Mouse (Mus musculus): ENCODE measurements at regions not wholly inside any gene's neighbourhood (a gene's known extent, or its start where the extent isn't known, plus 50 kb on each side); places are given as distances from the start of the nearest gene placed in this dataset.
A peak's percentile ranks its signal among the peaks of the same experiment; 100 is the strongest.

DNA sequence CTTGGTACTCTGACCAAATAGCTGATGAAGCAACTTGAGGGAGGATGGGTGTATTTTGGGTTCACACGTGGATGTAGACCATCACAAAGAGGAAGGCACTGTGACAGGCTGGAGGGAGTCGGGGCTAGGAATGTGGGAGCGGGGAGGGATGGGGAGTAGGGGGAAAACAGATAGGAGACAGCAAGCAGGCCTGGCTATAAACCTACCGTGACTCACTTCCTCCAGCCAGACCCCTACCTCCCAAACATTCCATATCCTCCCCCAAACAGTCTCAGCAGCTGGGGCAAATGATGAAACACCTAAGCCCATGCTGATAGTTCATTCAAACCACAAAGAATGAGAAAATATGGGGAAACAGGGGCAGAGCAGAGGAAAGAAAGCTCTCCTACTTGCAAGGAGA is 91.1 kb upstream of the Sox4 start:
- 61% methylated on average over 4 of the region's 4 CpGs for WGBS
- ATAC-seq (ENCODE audit: low FRiP score): no peak
- H3K27me3 ChIP-seq (ENCODE audit: insufficient read depth, low read length): no peaks in the 10 kb centered on the region
- H3K9me3 ChIP-seq (ENCODE audit: low read length): no peaks in the 10 kb centered on the region
- H3K4me1 ChIP-seq (ENCODE audit: insufficient read depth, low read length): peaks cover 4% of the 10 kb centered on the region; the same call in 1 of the 2 replicates
- H3K9ac ChIP-seq (replicated peaks; ENCODE audit: low read length, poor library complexity, severe bottlenecking): no peak overlapping the region
- no peak overlapping the region for H3K4me3 ChIP-seq (ENCODE audit: low read depth, low read length)
- no peak for TF ChIP-seq CTCF (IDR thresholded peaks at IDR 0.05)
- no peak overlapping the region for H3K4me2 ChIP-seq (ENCODE audit: low read depth, low read length, poor library complexity, severe bottlenecking)
- H3K27ac ChIP-seq (ENCODE audit: low read depth, low read length): no peak overlapping the region
- DNase-seq (ENCODE audit: low spot score): no peak
- no peaks in the 10 kb centered on the region for H3K36me3 ChIP-seq (ENCODE audit: insufficient read depth, low read length)

- no peak overlapping the region for H3K4me2 ChIP-seq (ENCODE audit: low read depth, low read length, poor library complexity, severe bottlenecking)
- no peaks in the 10 kb centered on the region for H3K9me3 ChIP-seq (ENCODE audit: low read length)
- H3K27me3 ChIP-seq (ENCODE audit: insufficient read depth, low read length): no peaks in the 10 kb centered on the region
- H3K4me3 ChIP-seq (ENCODE audit: low read depth, low read length): no peak overlapping the region
- DNase-seq (ENCODE audit: low spot score): no peak
- H3K9ac ChIP-seq (replicated peaks; ENCODE audit: low read length, poor library complexity, severe bottlenecking): no peak overlapping the region
- no peaks in the 10 kb centered on the region for H3K4me1 ChIP-seq (ENCODE audit: insufficient read depth, low read length)
- WGBS: 87% methylated on average over 5 of the region's 5 CpGs
- no peaks in the 10 kb centered on the region for H3K36me3 ChIP-seq (ENCODE audit: insufficient read depth, low read length)
- no peak overlapping the region for H3K27ac ChIP-seq (ENCODE audit: low read depth, low read length)
- no peak for TF ChIP-seq CTCF (IDR thresholded peaks at IDR 0.05)
- ATAC-seq (ENCODE audit: low FRiP score): no peak
Observed at GRCm38 (mm10) chr13:29040331-29040730, 86.8 kb upstream of the Sox4 start.

- no peak overlapping the region for H3K4me3 ChIP-seq (ENCODE audit: low read depth, low read length)
- 21% methylated on average over 4 of the region's 4 CpGs for whole genome bisulfite sequencing
- no peak overlapping the region for H3K27ac ChIP-seq (ENCODE audit: low read depth, low read length)
- no peaks in the 10 kb centered on the region for H3K27me3 ChIP-seq (ENCODE audit: insufficient read depth, low read length)
- no peaks in the 10 kb centered on the region for H3K9me3 ChIP-seq (ENCODE audit: low read length)
- no peak for TF ChIP-seq CTCF (IDR thresholded peaks at IDR 0.05)
- DNase-seq (ENCODE audit: low spot score) (no peak), ATAC-seq (ENCODE audit: low FRiP score) (no peak)
- no peak overlapping the region for H3K9ac ChIP-seq (replicated peaks; ENCODE audit: low read length, poor library complexity, severe bottlenecking)
- H3K4me2 ChIP-seq (ENCODE audit: low read depth, low read length, poor library complexity, severe bottlenecking): no peak overlapping the region
- H3K4me1 ChIP-seq (ENCODE audit: insufficient read depth, low read length): peaks cover 6% of the 10 kb centered on the region; the same call in 1 of the 2 replicates
- H3K36me3 ChIP-seq (ENCODE audit: insufficient read depth, low read length): no peaks in the 10 kb centered on the region
Observed at GRCm38 (mm10) chr13:29034904-29035303, 81.4 kb upstream of the Sox4 start.

DNA sequence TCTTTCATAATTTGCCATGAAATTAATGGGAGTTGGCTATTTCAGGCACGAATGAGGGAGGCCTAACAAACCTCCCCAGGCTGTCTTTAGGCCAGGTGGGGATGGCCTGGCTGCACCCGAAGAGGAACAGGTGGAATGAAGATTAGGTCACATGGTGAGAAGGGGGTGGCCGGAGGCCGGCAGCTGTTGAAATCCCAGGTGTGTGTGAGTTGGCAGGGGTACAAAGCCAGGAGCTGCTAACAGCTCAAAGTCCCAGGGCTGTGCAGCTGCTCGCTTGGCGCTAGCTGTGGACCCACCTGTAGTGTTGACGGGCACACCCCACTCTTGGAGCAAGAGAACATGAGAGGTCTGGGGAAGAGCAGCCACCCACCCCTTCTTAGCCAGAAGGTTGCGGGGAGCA is 80.9 kb upstream of the Sox4 start:
- ATAC-seq (ENCODE audit: low FRiP score) (peak; percentile 58; the same call in 1 of the 2 replicates), DNase-seq (ENCODE audit: low spot score) (peak; percentile 19)
- H3K27me3 ChIP-seq (ENCODE audit: insufficient read depth, low read length): no peaks in the 10 kb centered on the region
- no peak overlapping the region for H3K4me2 ChIP-seq (ENCODE audit: low read depth, low read length, poor library complexity, severe bottlenecking)
- no peak overlapping the region for H3K4me3 ChIP-seq (ENCODE audit: low read depth, low read length)
- peaks cover 6% of the 10 kb centered on the region; the same call in 1 of the 2 replicates for H3K4me1 ChIP-seq (ENCODE audit: insufficient read depth, low read length)
- no peak for TF ChIP-seq CTCF (IDR thresholded peaks at IDR 0.05)
- H3K27ac ChIP-seq (ENCODE audit: low read depth, low read length): no peak overlapping the region
- no peak overlapping the region for H3K9ac ChIP-seq (replicated peaks; ENCODE audit: low read length, poor library complexity, severe bottlenecking)
- no peaks in the 10 kb centered on the region for H3K9me3 ChIP-seq (ENCODE audit: low read length)
- WGBS: 38% methylated on average over 8 of the region's 8 CpGs
- H3K36me3 ChIP-seq (ENCODE audit: insufficient read depth, low read length): no peaks in the 10 kb centered on the region

DNA sequence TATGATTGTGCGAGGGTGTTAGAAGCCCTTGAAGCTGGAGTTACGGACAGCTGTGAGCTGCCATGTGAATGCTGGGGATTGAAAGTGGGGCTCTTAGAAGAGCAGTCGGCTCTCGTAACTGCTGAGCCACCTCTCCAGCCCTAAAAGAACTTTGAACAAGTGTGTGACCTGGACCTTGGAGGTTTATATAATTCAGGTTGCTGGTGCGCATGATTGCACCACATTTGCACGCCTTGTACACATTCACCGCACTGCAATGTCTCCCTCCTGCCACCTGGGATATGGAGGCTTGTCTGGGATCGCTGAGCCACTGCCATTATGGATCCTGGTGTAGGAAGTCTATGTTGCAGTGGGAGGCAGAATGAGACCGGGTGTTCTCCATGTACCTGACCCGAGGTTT is 73.6 kb upstream of the Sox4 start:
- Histone ChIP-seq H3K27me3 (ENCODE audit: insufficient read depth, low read length) (no peaks in the 10 kb centered on the region), H3K4me2 (ENCODE audit: low read depth, low read length, poor library complexity, severe bottlenecking) (no peak overlapping the region), H3K27ac (ENCODE audit: low read depth, low read length) (no peak overlapping the region), H3K36me3 (ENCODE audit: insufficient read depth, low read length) (no peaks in the 10 kb centered on the region), H3K4me1 (ENCODE audit: insufficient read depth, low read length) (no peaks in the 10 kb centered on the region), H3K4me3 (ENCODE audit: low read depth, low read length) (no peak overlapping the region), H3K9ac (replicated peaks; ENCODE audit: low read length, poor library complexity, severe bottlenecking) (no peak overlapping the region), H3K9me3 (ENCODE audit: low read length) (no peaks in the 10 kb centered on the region)
- TF ChIP-seq CTCF (IDR thresholded peaks at IDR 0.05): no peak
- ATAC-seq (ENCODE audit: low FRiP score): no peak
- 94% methylated on average over 10 of the region's 10 CpGs for WGBS
- DNase-seq (ENCODE audit: low spot score): no peak

DNA sequence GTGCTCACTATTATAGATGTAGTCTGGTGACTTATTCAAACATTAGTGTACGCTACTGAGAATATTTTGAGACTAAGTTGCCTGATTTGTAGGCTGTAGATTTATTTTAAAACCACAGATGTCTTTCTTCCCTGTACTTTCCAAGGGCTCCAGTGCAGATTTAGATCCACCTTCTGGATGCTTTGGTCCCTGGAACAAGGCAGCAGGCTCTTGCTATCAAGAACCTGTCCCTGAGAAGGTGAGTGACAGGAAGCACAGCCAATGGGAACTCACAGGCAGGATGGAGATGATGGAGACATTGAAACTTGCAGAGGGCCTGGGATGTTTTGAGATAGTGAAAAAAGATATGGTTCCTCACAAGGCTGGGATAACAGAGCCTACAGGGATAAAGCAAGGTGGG is 70.0 kb upstream of the Sox4 start:
- DNase-seq (ENCODE audit: low spot score): no peak
- Histone ChIP-seq H3K9me3 (ENCODE audit: low read length) (no peaks in the 10 kb centered on the region), H3K27ac (ENCODE audit: low read depth, low read length) (no peak overlapping the region), H3K4me2 (ENCODE audit: low read depth, low read length, poor library complexity, severe bottlenecking) (no peak overlapping the region), H3K9ac (replicated peaks; ENCODE audit: low read length, poor library complexity, severe bottlenecking) (no peak overlapping the region), H3K27me3 (ENCODE audit: insufficient read depth, low read length) (no peaks in the 10 kb centered on the region), H3K36me3 (ENCODE audit: insufficient read depth, low read length) (no peaks in the 10 kb centered on the region), H3K4me3 (ENCODE audit: low read depth, low read length) (no peak overlapping the region), H3K4me1 (ENCODE audit: insufficient read depth, low read length) (no peaks in the 10 kb centered on the region)
- TF ChIP-seq CTCF (IDR thresholded peaks at IDR 0.05): no peak
- ATAC-seq (ENCODE audit: low FRiP score): no peak
- WGBS: 88% methylated on average over 1 of the region's 1 CpGs

All from midbrain, postnatal 0 days (tissue).